Mouse (Mus musculus) right cerebral cortex, postnatal 10 days (tissue): Measurements from ENCODE around the gene Pcnx3.

ENCODE experiments used
- DNase-seq, 2 experiments: peaks; one replicate each; pipeline ENCODE4 v3.0.0; 2021; ENCODE audit warnings: low spot score in 2 of 2

Gene Pcnx3

DNA sequence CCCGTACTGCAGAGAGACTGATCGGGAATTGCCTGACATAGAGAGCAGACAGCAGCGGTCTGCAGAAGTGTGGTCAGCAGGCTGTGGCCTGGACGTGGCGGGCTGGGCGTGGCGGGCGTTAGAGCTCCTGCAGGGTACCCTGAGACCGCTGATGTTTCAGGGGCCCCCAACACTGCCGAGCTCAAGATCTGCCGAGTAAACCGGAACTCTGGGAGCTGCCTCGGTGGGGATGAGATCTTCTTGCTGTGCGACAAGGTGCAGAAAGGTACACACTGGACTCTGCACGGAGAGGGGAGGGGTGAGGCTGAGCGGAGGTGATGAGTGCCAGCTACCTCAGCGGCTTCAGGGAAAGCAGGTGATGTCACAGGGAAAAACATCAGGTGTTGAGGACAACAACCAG lies 47.7 kb downstream of the Pcnx3 start:
- DNase-seq: no peak

DNA sequence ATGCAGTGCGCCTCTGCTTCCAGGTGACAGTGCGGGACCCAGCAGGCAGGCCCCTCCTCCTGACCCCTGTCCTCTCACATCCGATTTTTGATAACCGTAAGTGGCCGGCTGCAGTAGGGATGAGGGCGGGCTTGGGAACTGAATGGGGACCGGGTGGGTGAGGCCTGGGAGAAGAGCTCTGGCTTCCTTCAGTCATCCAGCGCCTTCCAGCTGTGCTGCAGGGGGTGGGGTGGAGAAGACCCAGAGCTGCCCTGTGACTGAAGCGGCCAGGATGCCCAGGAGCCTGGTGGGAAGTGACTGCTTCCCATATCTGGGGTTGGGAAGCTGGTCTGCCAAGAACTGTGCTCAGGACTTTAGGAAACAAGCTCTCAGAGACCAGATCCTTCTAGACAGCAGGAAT lies 48.4 kb downstream of the Pcnx3 start:
- DNase-seq: no peak

DNA sequence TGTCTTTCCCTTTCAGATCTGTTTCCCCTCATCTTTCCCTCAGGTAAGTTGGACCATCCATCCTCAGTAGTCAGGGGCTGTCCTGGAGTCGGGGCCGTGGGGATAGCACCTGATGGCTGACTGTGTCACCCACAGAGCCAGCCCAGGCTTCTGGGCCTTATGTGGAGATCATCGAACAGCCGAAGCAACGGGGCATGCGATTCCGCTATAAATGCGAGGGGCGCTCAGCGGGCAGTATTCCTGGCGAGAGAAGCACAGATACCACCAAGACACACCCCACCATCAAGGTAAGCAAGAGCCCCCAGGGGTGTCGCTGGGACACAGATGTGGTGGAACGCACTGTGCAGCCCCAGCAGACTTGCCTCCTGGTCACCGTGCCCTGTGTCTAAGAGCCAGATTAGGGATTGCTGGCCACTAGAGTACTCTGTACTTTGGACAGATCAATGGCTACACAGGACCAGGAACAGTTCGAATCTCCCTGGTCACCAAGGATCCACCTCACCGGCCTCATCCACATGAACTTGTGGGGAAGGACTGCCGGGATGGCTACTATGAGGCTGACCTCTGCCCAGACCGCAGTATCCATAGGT lies 50.2 kb downstream of the Pcnx3 start:
- DNase-seq: no peak

DNA sequence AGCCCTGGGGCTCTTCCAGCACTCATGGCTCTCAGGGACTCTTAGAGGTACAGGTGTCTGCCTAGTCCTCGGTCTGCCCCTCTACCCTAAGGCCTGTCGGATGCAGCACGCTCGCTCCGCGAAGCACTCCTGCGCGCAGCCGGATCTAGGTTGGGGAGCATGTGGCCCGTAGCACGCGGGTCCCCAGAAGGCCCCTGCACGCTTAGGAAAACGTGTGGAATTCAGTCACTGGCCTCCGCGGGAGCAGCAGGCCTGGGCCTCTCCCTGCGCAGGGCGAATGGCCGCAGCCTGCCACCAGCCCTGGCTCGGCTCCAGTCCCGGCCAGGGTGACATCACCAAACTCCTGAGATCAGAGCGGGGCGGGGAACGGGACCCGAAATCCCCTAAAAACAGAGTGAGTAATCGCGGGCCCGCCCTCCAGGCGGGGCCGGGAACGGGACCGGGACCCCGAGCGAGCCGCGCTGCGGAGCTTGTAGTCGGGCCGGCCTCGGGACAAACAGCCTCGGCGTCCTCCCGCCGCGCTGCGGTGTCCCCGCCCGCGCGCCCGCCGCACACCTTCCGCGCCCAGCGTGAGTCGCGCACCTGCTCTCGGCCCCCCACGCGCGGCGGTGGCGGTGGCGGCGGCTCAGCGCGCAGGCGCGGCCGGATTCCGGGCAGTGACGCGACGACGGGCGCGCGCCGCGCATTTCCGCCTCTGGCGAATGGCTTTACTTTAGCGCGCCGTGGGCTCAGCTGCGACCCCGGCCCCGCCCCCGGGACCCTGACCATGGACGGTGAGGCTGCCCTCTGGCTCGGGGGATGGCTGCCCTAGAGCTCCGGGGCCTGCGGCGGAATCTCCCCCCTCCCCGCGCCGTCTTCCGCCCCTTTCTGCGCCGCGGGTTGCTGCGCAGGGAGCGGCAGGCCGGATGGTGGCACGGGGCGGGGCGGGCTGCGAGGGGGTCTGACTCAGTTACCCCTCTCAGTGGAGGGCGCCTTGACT lies 51.4 kb downstream of the Pcnx3 start, which contains the start of gene Rela:
Gene Rela (plus strand): TSS at position 415 of the 979 bp plus-strand sequence.
- peak; percentile 91 to 92 for DNase-seq

DNA sequence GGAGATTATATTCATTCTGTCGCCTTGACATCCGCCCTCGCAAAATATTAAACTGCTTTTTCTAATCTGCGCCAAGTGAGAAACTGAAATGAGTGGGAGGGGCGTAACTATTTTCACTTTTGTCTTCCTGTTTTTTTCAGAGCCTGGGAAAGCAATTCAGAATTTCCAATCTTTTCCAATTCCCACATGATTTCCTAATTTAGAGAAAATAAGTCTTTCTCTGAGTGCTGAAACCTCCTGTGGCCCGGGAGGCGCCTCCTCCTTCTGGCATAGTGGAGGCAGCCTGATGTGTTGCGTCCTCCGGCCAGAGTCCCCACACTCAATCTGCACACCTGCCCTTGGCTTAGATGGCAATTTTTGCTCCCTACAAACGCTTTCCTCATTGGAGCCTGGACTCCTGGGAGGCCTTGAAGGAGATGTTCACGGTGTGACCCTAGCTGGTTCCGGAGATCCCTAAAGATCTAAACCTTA lies 52.1 kb downstream of the Pcnx3 start:
- DNase-seq: peak in 1 of 2 experiments; percentile 41

DNA sequence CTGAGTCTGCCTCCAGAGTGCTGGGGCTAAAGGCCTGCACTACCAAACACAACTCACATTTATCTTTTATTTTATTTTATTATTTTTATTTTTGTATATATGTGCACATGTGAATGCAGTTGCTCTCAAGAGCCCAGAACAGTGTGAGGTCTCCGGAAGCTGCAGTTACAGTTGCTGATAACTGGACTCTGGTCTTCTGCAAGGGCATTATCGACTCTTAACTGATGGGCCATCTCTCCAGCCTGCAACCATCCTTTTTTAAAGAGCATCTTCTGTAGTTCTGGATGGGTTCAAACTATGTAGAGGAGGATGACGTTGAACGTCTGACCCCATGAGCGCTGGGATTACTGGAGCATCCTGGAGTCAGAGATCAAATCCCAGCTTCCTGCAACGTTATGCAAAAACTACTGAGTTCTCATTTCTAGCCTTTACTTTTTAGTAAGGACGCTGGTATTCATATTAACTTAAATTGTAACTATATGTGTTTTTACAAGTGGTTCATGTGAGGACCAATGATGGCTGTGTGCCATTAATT lies 52.6 kb downstream of the Pcnx3 start:
- DNase-seq: no peak

DNA sequence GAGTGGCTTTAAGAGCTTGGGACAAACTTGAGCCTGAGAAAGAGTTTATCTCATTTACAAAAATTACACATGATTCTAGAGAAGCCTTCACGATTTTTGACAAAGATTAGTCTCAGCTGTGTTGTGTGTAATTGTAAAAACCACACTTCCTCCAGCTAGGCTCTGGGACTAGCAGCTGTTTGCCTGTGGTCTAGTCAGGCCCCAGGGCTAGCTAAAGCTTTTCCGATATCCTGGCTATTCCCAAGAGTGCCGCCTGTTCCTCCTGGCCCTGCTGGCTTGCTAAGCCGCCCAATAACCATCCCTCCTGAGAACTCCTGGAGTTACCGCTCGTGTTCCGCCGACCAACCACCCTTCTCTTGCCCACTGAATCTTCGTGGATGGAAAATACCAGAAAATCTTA lies 56.6 kb downstream of the Pcnx3 start:
- no peak for DNase-seq

DNA sequence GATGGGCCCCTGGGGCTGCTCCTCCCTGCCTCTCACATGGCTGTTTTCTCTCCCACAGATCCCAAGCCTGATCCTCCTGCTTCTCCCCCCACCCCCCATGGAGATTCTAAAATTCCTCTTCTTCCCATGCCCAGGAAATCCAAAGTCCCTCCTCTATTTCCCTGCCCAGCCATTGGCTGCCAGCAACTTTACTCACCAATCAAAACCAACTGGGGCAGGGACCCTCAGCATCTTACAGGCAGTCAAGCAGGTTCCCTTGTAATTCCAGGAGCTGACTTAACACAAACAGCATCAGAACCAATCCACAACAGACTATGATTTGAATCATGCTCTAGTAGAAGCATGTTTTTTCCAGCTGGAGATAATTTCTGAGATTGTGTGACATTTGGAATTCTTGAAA lies 58.8 kb downstream of the Pcnx3 start:
- DNase-seq: no peak

DNA sequence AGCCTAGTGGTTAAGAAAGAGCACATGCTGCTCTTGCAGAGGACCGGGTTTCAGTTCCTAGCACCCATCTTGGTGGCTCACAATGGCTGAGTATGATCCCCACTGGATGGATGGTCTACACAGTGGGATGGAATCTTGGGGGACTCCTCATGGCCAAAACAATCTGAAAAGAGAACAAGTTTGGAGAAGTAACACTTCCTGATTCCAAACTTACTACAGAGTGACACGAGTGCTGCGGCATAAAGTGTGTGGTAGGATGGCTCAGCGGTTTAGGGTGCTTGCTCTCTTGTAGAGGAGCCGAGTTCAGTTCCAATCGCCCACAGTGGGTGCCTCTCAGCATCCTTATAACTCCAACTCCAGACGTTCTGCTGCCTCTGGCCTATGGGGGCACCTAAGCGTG lies 63.4 kb downstream of the Pcnx3 start:
- DNase-seq: no peak

DNA sequence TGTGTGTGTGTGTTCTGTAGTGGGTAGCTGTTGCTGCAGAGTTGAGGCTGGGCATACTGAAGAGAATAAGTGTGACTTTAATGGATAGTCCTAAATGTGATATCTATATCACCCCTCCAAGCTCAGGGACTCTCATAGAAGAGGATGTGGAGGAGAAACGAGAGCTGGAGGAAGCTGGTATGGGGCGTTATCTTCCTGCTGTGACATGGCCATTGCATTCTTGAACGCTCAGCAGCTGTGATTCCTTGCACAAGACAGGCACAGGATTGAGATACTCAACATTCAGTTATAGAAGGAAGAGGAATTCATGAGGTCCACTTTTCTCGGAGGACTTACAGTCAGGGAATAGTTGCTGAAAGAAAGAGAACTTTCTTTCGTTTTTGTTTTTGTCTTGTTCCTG lies 66.8 kb downstream of the Pcnx3 start:
- no peak for DNase-seq

DNA sequence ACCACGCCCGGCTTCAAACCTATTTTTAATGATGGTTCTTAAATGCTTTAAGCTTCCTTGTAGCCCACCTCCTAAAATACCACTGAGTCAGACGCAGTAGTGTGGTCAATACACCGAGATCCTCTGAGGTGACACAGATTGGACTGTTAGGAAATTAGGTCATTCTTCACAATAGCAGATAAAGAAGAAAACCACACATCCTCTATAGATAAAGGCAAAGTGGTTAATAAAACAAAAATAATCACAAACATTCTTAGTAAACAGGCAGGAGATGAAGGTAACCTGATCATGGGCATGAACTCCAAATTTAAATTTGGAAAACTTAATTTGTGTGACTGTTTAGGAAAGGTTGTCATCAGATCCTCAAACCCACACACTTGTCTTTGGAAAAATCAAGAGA lies 68.7 kb downstream of the Pcnx3 start:
- DNase-seq: no peak

DNA sequence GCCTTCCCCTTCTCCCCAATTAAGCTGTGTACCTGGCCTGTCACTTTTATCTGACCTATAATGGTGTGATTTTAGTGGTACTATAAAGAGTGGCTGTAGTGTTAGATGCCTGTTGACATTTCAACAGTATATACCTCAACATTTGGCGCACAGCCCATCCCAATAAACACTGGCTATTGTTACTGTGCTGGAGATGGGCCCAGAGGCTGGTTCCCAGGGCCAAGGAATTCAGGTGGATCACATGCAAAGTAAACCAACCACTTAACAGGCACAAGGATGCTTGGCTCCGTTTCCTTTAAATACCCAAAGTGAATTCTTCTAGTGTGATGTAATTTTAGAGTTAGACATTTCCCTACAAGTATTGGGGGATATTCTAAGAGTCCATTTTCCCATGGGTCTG lies 73.8 kb downstream of the Pcnx3 start:
- DNase-seq: no peak
